Mouse (Mus musculus): ENCODE data around the gene Smarca2. TPM values are rescaled to one million over a fixed set of nuclear protein-coding genes. Genes with fewer than 3 reads are reported as not detected.
"Not testable (repeated sequence)": the region's sequence is repeated elsewhere in the genome, so short reads cannot be mapped to it uniquely, and the experiment has no call there.

The Smarca2 gene
- total RNA-seq, 4 experiments from 2014 or later, result 110 to 127 (median 120) TPM

GRCm38 (mm10) chr19:26617287-26617686, 12.4 kb downstream of the Smarca2 start:
- no peak for DNase-seq

DNA sequence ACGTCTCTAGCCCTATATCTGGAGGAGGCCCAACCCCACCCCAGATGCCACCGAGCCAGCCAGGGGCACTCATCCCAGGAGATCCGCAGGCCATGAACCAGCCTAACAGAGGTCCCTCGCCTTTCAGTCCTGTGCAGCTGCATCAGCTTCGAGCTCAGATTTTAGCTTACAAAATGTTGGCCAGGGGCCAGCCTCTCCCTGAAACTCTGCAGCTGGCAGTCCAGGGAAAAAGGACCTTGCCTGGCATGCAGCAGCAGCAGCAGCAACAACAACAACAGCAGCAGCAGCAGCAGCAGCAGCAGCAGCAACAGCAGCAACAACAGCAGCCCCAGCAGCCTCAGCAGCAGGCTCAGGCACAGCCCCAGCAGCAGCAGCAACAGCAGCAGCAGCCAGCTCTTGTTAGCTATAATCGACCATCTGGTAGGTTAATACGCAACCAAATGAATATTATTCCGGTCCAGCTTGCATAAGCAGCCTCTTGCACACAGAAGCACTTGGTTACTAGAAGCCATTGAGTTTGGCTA, 25.9 kb downstream of the Smarca2 start:
- no peak for DNase-seq

DNA sequence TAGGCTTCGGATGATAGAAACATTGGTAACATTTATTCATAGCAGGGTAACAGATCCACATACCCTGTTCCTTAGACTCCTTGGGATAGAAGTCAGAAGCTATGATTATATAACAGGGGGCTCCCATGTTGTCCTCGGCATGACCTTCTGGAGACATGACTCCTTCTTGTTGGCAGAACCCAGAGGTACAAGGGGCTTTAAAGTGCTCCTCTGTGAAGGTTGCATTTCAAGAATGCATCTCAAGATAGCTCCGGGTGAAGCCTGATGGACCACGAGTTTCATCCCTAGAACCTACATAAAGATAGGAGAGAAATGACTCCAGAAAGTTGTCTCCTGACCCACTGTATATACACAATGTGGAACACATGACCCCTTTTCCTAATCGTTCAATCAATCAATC, 27.4 kb downstream of the Smarca2 start:
- DNase-seq, result no peak

DNA sequence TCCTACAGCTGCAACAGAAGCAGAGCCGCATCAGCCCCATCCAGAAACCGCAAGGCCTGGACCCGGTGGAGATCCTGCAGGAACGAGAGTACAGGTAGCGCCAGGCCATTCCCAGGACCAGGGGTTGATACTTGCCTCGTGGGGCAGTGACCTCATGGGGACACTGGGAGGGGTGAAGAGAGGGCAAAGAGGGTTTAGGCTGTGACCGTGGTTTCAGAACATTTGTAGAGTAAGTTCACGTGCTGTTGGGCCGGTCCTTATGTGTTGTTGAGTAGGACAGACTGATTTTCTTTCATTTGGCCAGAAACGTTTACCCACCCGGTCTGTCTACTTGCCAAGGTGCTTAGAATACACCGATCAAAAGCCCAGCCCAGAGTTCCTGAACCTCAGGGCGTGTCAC, 35.7 kb downstream of the Smarca2 start:
- DNase-seq, result no peak

- DNase-seq, result no peak
Observed at GRCm38 (mm10) chr19:26641269-26641668, 36.4 kb downstream of the Smarca2 start.

DNA sequence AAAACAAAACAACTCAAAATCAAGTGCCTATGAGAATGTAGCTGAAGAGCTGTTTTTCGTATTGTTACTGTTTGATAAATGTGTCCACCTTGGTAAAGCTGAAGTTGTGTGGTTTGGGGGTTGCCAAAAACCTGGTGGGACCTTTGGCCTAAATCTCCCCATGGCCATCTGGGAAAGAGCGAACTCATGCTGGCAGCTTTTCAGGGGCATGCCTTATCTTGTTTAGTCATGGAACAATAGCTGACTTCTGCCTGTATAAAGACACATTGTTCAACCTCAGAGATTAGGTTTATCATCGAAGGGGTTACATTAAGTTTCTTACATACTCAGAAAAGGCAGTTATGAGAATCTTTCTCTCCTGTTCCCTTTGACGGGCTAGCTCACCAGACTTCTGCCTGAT, 38.2 kb downstream of the Smarca2 start:
- peak; percentile 24 for DNase-seq

- no peak for DNase-seq
Observed at GRCm38 (mm10) chr19:26643936-26644335, 39.1 kb downstream of the Smarca2 start.

DNA sequence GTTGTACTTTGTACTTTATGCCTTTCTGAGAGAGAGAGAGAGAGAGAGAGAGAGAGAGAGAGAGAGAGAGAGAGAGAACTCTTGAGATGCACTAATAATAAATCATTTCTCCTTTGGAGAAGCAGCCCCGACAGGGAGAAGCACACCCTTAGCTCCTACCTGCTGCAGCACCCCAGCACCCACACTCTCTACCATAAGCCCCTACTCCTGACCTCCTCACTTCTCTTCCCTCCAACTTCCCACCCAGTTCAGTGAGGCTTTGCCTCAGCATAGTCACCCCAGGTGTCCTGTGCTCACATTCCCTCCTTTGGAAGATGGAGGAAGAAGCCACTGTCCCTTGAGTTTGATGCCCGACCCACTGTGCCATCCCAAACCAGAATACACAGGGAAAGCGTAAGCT, 40.2 kb downstream of the Smarca2 start:
- DNase-seq, result no peak

GRCm38 (mm10) chr19:26646128-26646527, 41.3 kb downstream of the Smarca2 start:
- DNase-seq, result no peak

- DNase-seq, result no peak
Observed at GRCm38 (mm10) chr19:26650585-26651273, 45.9 kb downstream of the Smarca2 start.

DNA sequence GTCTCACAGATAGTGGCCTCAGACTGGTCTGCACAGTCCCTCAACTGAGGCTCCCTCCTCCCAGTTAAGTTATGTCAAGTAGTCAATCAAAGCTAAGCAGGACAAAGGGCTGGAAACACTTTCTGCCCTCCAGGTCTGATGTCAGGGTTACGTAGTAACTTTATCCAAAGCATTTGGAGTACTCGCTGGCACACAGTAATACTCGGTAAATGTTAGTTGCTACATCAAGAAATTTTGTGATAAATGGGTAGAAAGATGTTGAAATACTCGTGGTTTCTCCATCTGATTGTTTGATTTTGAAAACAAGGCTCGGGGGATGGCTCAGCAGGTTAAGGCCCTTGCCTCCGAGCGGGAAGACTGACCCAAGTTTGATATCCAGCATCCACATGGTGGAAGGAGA, 53.5 kb downstream of the Smarca2 start:
- no peak for DNase-seq

DNA sequence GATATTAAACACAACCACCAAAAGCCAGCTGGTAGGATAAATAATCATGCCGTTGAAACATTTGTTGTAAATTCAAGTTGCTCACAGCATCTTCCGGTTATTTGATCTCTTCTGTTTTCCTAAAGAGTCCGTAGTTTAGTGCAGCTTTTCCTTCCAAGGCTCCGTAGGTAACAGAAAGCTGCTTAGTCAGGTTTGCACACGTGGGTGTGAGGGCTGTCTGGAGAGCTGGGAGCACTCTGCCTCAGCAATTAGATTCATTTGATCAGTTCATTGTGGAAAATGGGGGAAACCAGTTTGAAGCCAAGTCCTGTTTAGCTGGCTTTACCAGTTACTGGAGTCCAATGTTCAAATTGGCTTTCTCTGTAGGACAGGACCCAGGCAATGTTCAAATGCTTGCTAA, 55.1 kb downstream of the Smarca2 start:
- no peak for DNase-seq

DNA sequence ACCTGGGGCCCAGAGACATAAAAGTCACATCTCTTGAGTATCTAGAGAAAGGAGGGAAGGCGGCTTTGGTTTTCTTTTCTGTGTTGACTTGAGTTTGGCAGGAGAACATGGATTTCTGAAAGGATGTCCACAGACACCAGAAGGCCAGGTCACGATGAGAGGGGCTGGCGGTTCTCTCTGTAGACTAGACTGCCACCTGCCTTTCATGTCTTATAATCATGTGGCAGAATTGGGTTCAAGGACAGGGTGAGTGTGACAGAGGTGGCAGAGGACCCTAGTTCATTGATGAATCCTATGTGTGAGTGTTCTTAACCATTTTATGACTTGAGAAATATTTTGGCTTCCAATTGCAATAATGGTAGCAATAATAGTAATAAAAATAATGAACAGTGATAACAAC, 56.3 kb downstream of the Smarca2 start:
- DNase-seq, result no peak

GRCm38 (mm10) chr19:26666303-26666702, 61.5 kb downstream of the Smarca2 start:
- no peak for DNase-seq

DNA sequence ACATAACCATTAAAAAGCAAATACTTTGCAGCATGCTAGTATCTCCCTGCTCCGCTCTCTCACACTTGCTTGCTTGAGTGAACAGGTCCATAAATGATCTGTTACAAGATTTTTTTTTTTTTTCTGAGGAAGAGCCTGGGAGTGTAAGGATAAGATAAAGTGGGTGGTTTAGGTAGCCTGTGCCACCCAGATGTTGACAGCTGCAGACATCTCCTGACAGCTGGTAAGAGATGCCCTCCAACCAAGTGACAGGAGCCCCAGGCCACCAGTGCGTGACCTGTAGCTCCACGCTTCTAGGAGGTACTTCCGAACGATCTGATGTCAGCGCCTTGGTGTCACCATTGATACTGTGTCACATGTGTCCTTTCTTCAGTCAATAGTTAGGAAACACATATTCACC, 65.2 kb downstream of the Smarca2 start:
- no peak for DNase-seq

GRCm38 (mm10) chr19:26671413-26671812, 66.6 kb downstream of the Smarca2 start:
- DNase-seq, result not testable (repeated sequence)

DNA sequence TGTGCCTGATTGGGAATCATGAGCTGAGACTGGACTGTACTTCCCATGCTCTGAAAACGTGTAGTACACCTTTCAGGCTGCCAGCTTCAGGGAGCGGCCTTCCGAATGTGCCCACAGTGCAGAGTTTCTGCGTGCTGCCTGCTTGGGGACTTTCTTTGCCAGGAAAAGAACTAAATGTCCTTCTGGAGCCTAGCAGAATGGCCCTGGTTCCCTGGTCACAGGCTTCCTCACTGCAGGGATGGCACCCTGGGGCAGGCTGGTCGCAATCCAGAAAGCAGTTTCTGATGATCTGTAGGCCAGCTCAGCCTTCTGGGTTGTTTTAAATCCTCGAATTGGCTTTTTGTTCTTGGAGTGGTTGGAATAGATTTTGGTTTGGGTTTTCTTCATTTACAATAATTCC, 71.1 kb downstream of the Smarca2 start:
- DNase-seq, result no peak

GRCm38 (mm10) chr19:26678543-26678942, 73.7 kb downstream of the Smarca2 start:
- DNase-seq, result no peak

DNA sequence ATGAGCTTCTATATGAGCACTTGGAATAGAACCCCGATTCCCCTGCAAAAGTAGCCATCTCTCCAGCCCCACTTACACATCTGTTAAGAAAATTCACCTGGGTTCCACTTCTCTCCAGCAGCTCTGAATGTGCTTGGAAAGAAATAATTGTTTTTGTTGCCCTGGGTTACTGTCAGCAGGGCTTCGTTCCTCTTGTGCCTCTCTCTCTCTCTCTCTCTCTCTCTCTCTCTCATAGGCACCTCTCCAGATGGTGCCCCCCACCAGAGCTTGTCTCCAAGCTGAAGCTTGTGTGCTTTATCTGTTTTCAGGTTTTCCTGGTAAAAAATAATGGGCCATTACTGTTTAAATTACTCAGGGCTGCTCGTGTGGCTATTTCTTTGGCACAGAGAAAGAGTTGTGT, 74.8 kb downstream of the Smarca2 start:
- no peak for DNase-seq

DNA sequence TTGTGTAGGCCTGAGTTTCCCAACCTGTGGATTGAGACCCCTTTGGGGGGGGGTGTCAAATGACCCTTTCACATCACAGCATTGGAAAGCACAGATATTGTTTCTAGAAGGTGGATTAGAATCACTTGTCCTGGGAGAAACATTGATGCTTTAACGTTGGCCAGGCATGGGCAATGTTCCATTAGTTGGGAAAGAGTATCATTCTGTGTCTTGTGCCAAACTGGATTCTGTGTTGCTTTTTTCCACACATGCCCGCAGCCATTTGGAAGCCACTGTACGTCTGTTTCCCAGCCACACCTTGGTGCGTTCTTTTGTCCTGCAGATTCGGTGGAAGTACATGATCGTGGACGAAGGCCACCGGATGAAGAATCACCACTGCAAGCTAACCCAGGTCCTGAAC, 76.7 kb downstream of the Smarca2 start:
- no peak for DNase-seq

DNA sequence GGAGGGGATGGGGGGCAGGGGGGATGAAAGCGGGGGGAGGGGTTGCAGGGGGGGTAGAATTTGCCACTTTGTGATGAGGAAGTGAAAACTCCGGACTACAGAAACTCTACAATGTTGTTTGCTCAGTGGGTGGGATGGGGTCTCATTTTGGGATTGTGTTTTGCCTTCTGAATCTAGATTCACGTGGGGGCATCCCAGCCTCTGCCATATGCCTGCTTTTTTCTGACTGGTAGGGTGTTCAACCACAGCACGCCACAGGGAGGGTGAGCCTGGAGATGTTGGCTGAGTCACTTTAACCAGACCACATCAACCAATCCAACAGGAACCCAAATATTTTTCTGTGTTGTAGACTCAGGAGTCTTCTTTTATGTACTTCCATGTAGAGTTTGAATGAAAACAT, 77.3 kb downstream of the Smarca2 start:
- no peak for DNase-seq

- DNase-seq, result no peak
Observed at GRCm38 (mm10) chr19:26682731-26683130, 77.9 kb downstream of the Smarca2 start.

GRCm38 (mm10) chr19:26683731-26684130, 78.9 kb downstream of the Smarca2 start:
- DNase-seq, result no peak

GRCm38 (mm10) chr19:26690516-26690915, 85.7 kb downstream of the Smarca2 start:
- no peak for DNase-seq

DNA sequence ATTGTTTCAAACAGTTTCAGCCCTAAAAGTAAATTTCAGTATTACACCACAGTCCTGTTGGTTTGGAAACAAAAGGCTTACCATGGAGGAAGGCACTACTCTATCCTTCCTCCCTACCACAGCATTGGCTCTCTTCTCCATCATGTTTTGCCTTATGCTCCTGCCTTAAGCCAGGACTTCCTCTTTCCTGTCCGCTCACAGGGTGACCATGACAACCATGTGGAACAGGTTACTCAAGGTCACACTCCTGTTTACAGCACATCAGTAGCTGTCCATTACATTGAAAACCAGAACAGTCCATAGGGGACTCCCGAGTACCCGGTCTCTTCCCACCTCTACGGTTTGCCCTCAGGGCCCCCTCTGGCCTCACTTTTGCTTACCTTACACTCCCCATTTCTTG, 92.3 kb downstream of the Smarca2 start:
- no peak for DNase-seq

All from adrenal gland, adult 8-10 months (tissue).